Mouse (Mus musculus) c-Kit-positive CD71-positive TER-119-positive erythroid progenitor cells, embryonic 14.5 days (primary cell): ENCODE results near the gene Spaca9.

Experiments used
- DNase-seq: peaks from one replicate; pipeline ENCODE4 v3.0.0-alpha.2; 2013; ENCODE audit warnings: low spot score

Gene Spaca9

GRCm38 (mm10) chr2:28699361-28700335 is at the start of gene Spaca9, which contains the start of gene Ak8:
Gene Spaca9, minus strand, starts transcription at chr2:28699727.
Gene Ak8, plus strand, starts transcription at chr2:28700164.
- DNase-seq = peak; percentile 51

DNA sequence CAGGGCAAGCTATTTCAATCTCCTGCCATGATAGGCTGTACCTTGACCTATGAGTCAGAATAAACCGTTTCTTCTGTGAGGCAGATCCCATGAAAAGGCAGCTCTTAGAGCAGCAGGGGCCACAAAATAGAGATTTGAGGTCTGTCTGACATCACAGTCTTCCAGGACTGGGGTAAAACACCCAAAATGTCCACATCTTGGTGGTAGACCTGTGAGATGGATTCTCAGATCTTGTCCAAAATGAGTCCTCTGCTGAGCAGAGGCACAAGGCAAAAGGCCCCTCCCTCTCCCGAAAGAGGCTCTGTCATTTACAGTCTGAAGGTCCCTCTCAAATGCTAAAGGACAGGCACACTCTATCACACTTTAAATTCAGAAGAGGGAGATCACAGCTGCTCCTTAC is 48.2 kb upstream of the Spaca9 start:
- no peak for DNase-seq

DNA sequence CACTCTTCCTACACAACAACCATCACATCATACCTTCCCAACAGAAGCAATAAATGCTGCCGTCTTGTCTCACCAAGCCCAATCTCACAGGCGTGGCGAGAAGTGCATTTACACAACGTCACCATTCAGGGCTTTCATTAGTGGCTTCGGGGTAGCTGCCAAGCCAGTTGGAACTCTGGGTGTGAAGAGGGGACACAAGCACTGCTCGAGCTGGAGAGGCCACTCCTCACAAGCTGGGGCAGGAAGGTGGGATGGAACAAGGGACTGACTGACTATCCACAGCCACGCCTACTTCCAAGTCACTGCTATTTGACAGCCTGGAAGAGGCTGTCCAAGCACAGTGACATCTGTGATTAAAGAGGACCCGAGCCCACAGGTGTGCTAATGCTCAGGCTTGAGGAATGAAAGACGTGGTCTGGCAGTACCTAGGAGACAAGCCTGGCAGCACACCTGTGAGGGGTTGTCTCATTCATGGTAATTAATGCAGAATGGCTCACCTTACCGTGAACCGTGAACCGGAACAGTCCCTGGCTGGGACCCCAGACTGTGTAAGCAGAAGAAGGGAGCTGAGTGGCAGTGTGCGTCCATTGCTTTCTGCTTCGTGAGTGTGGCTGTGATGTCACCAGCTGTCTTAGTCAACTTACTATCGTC is 47.3 kb upstream of the Spaca9 start:
- DNase-seq = no peak

DNA sequence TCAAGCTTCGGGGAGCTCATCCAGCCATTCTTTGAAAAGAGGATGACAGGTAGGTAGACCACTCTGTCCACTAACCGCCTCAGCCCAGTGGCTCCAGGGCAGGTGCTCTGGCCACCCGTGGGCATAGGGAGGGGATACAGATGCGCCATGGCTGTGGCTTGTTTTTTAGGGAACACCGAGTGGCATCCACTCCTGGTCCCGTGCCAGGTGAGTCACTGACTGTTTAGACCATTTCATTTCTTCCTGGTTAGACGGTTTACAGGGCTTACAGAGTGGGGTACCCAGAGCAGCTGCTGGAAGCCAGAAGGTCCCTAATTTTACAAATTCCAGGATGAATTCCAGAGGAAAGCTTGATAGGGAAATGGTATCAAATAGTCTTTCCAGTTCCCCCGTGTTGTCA is 43.2 kb upstream of the Spaca9 start:
- no peak for DNase-seq

DNA sequence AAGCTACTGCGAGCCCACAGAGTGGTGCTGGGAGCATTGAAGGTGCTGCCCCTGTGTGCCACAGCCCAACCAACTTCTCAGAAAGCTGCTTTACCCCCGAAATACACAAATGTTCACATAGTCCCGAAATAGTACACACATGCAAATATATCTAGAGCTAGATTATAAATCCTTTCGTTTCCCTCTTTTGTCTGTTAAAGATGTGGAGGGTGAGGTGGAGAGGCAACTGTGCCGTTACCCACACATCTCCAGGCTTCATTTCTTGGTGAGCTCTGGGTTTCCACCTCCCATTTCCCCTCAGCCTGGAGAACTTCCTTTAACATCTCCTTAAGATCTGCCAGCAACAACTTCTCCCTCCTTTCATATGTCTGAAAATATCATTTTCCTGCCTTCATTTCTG is 40.6 kb upstream of the Spaca9 start:
- DNase-seq = no peak

- no peak for DNase-seq
These were observed 37.6 kb upstream of the Spaca9 start for GRCm38 (mm10) chr2:28737112-28737511.

DNA sequence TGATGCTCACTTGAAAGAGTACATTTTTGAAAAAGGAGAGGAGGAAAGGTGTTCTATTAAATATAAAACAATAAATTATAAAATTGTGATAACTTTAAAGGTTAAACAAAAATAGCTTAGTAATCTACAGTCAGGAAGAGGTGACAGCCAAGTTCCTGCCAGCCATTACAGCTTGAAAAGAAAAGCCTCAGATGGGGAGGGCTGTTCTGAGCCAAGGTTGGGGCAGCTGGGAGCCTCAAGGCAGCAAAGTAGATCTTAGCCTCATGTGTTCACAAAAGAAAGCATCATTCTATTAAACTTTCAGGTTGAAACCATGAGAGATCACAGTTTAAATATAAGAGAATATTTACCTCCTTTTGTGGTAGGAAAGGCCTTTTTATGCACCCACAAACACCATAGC is 31.1 kb upstream of the Spaca9 start:
- DNase-seq = no peak

DNA sequence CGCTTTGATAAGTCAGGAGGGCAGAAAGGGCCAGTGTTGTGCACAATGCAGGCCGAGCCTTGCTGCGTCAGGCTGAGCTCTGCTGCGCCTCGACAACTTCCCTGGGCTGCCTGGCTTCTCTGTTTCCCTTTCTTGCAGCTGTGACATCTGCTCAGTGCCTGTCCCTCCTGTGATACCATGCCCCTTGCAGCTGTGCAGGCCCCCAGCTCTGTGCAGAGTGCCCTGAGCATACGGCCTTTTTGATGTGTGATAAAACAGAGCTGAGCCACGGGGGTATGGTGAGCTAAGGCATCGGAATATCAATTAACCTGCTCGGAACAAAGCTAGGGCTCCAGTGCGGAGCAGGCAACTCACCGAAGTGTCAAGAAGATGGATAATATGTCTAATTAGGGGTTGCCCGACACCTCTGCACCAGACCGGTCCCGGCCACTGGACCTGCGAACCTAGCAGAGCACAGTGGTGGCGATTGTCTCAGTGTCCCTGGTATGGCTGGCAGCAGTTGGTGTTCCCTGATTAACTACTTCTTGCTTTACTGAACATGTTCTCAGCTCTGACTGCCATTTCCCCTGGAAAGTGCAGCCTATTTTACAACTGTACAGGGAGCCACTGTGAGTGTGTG is 28.4 kb upstream of the Spaca9 start:
- DNase-seq = no peak

- no peak for DNase-seq
These were observed 24.4 kb upstream of the Spaca9 start for GRCm38 (mm10) chr2:28723912-28724311.

DNA sequence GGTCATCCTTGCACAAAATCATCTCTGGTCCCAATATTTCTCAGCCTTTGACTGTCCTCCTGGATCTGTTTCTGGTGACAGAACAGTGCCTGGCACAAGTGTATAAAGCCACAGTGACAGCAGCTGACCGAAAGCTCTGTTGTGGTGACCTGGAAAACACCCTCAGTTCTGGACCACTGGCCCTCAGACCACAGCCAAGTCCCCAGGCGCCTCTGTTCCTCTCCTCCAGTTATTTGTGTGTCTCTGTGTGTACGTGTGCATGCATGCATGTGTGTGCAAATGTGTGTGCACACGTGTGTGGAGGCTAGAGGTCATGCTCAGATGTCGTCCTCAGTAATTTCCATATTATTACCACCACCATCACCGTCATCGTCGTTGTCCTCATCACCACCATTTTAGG is 22.9 kb upstream of the Spaca9 start:
- no peak for DNase-seq

- no peak for DNase-seq
These were observed 13.5 kb upstream of the Spaca9 start for GRCm38 (mm10) chr2:28713036-28713435.

- no peak for DNase-seq
These were observed 7.3 kb upstream of the Spaca9 start for GRCm38 (mm10) chr2:28706787-28707186.

DNA sequence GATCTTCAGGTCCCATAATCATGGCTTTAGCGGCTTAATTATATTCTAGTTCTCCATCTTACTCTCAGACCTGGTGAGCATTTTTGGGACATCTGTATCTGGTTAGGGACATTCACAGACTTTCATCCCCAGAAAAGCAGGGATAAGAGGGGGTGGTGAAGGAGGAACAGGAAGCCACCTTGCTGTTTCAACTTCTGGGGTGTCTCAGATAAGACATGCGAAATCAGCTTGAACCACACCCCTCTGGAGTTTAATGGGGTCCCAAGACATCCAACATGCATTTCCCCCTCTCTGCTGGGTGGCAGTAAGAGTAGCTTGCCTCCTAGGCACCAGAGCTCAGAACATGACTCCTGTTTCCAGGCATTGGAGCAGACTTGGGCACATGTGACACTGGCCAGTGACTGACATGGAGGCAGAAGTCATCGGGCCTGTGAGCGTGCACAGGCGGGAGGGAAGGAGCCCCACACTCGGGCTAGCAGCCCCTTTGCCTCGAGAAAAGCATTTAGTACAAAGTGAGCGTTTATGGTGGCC is 6.6 kb upstream of the Spaca9 start:
- no peak for DNase-seq

DNA sequence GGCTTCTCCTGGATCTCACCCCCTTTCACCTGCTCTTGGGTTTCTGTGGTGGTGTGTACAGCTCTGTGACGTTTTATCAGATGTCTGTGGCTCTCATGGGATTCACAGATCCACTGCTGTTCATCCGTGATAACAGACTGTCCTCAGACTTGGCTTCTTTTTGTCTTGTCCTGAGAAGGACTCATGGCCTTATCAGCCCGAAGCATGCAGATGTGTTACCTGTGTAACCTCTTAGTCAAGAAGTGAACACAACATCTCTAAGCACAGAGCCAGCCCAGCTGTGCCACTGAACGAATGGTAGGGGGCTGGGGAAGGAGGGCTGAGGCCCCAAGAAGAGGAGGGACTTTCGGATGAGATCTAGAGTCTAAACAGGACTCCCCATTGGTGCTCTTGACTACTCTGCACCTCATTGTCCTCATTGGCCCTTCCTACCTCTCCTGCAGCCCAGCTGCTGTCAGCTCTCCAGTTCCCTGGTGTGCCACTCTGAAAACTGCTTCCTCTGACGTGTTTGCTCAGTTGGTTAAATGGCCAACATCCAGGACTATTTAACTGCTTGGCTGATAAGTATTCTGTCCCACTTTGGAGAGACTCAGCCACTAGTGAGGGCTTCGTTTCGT is 2.2 kb upstream of the Spaca9 start:
- DNase-seq = peak; percentile 62

DNA sequence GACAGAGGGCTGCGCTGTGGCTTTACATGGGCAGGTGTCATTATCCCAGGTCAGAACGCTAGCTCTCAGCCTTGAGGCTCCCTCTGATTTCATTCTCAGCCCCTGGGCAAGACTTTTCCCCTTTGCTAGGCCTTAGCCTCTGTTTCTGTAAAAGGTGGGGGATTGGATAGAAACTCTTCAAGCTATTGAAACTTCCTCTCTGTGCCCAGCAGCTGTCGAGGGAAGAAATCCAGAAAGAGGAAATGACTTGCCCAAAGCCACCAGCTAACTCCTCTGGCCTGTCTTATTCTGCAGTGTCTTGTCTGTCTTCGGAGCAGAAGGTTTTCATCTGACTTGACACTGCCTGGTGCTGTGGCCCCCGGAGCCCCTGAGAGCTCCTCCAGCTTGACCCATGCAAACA is 961 bp downstream of the Spaca9 start:
- DNase-seq = no peak

DNA sequence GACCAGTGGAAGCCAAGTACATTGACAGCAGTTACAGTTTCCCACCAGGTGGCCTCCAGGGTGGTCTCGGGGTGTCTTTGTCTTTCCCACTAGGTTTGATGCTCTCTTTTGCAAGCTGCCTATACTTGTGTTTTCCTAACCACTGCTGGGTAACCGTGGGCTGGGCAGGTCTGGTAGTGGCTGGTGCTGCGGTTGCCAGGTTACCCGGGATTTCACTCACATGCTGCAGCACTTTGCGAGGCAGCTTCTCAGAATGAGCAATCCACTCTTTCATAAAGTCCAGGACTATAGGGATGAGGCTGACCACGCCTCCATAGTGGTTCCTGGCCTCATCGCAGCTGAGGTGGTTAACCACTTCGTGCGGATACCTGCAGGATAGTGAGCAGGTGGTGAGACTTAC is 6.8 kb downstream of the Spaca9 start:
- DNase-seq = no peak

GRCm38 (mm10) chr2:28688431-28688830 is 11.1 kb downstream of the Spaca9 start:
- peak; percentile 33 for DNase-seq

DNA sequence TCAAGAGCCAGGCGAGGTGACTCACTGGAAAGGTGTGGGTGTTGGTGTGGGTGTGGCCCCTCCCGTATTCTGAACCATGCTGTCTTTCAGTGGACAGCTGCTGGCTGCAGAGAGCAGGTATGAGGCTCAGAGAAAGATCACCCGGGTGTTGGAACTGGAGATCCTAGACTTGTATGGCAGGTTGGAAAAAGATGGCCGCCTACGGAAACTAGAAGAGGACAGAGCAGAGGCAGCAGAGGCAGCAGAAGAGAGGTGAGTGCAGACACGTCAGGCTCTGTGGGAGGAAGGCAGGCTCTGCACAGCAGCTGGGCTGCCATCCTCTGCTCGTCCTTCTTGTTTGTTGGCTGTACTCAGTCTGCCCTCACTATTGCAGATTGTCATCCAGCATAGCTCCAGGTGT is 13.6 kb downstream of the Spaca9 start:
- DNase-seq = no peak

GRCm38 (mm10) chr2:28681718-28682117 is 17.8 kb downstream of the Spaca9 start:
- DNase-seq = no peak

DNA sequence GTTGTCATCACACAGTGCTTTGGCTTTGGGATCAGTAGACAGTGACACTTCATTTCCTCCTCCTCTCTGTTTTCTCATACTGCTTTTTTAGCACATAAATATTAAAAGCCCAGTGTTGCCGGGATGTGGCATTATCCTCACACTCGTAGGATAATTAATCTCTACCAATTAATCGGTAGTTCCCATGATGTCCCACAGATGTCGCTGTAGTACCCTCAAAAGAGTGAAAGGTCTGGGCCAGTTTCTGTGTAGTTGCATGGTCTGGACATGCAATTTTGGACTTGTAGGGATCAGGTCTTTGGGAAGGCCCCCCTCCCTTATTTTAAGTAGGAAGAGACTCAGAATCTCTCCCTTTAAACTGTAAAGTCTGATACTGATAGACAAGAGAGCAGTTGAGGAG is 18.8 kb downstream of the Spaca9 start:
- DNase-seq = no peak

- DNase-seq = no peak
These were observed 23.5 kb downstream of the Spaca9 start for GRCm38 (mm10) chr2:28676005-28676404.

GRCm38 (mm10) chr2:28671438-28671837 is 28.1 kb downstream of the Spaca9 start:
- DNase-seq = no peak
